Mouse (Mus musculus) hindbrain, postnatal 0 days (tissue): ENCODE data around the gene Det1. TPM values are rescaled to one million over a fixed set of nuclear protein-coding genes. Genes with fewer than 3 reads are reported as not detected.

Source experiments
- ATAC-seq: fragments of 200-750 bp; cut with Nextera tagmentation; 2 replicates; pipeline ENCODE4 v1.8.0; 2017; ENCODE audit warnings: mild to moderate bottlenecking, moderate TSS enrichment, moderate library complexity
- DNase-seq: peaks from one replicate; pipeline ENCODE4 v3.0.0-alpha.2; 2015; ENCODE audit warnings: low spot score
- H3K27ac ChIP-seq: fragments of 300-500 bp; sonication (generic); 2 replicates; pipeline ENCODE4 v1.5.1; 2014; ENCODE audit warnings: mild to moderate bottlenecking
- H3K27me3 ChIP-seq: fragments of 300-500 bp; sonication (generic); 2 replicates; pipeline ENCODE4 v1.6.1; 2014; ENCODE audit warnings: low read length, mixed read lengths; ENCODE audit not compliant: insufficient read depth
- H3K36me3 ChIP-seq: fragments of 300-500 bp; sonication (generic); 2 replicates; pipeline ENCODE4 v1.6.1; 2014; ENCODE audit warnings: low read length, mixed read lengths; ENCODE audit not compliant: insufficient read depth
- H3K4me1 ChIP-seq: fragments of 300-500 bp; sonication (generic); 2 replicates; pipeline ENCODE4 v1.6.1; 2014; ENCODE audit warnings: antibody characterized with exemption, low read length, mixed read lengths; ENCODE audit not compliant: insufficient read depth
- H3K4me2 ChIP-seq: fragments of 300-500 bp; sonication (generic); 2 replicates; pipeline ENCODE4 v1.6.1; 2014; ENCODE audit warnings: low read depth, mild to moderate bottlenecking, low read length, moderate library complexity, mixed read lengths
- H3K4me3 ChIP-seq: fragments of 300-500 bp; sonication (generic); 2 replicates; pipeline ENCODE4 v1.5.1; 2014; ENCODE audit warnings: low read length
- H3K9ac ChIP-seq: fragments of 300-500 bp; sonication (generic); replicated peaks from 2 replicates; pipeline ENCODE4 v1.6.1; 2014; ENCODE audit warnings: mild to moderate bottlenecking, low read length, moderate library complexity, mixed read lengths
- H3K9me3 ChIP-seq: fragments of 300-500 bp; sonication (generic); 2 replicates; pipeline ENCODE4 v1.6.1; 2016; ENCODE audit warnings: low read length, mixed read lengths
- CTCF ChIP-seq: IDR thresholded peaks from 2 replicates; pipeline ENCODE4 v1.5.1; 2016; ENCODE audit warnings: antibody characterized with exemption, control low read depth, low read depth
- WGBS: fragments of 180-500 bp; shearing (Covaris S2); extraction: QIAGEN DNeasy Blood & Tissue Kit; methylation state at CpG from one replicate; pipeline ENCODE4 v1.1.7; 2014; 5-methylcytosine and 5-hydroxymethylcytosine counted together
- polyA plus RNA-seq: library from polyadenylated mRNA; unstranded; fragments of >200 nt; fragmentation: Nextera tagmentation; extraction: Ambion mirVana; gene quantifications from 2 replicates; pipeline ENCODE4 v1.2.1, GENCODE M21; 2015
- total RNA-seq: library from RNA; depleted of rRNA; stranded (reverse); fragments of >200 nt; gene quantifications from 2 replicates; pipeline ENCODE4 v1.2.3, GENCODE M21; 2014

The Det1 gene
- total and polyA plus RNA-seq, 2 experiments from 2014 or later = 6.4 to 10.4 TPM

- Histone ChIP-seq H3K27ac (no peak overlapping the region), H3K4me2 (no peak overlapping the region), H3K4me1 (no peaks in the 10 kb centered on the region), H3K27me3 (no peaks in the 10 kb centered on the region), H3K9me3 (no peaks in the 10 kb centered on the region), H3K4me3 (no peak overlapping the region), H3K36me3 (no peaks in the 10 kb centered on the region), H3K9ac (no peak overlapping the region)
- WGBS = 69% methylated on average over 7 of the region's 7 CpGs
- ATAC-seq = no peak; the same call in 1 of the 2 replicates
- no peak for DNase-seq
- no peak for TF ChIP-seq CTCF
Observed at GRCm38 (mm10) chr7:78863796-78864445, 16.9 kb upstream of the Det1 start.

GRCm38 (mm10) chr7:78855044-78855655 is 8.1 kb upstream of the Det1 start:
- Histone ChIP-seq H3K36me3 (no peaks in the 10 kb centered on the region), H3K4me2 (no peak overlapping the region), H3K4me1 (no peaks in the 10 kb centered on the region), H3K9me3 (no peaks in the 10 kb centered on the region), H3K9ac (no peak overlapping the region), H3K4me3 (no peak overlapping the region), H3K27me3 (no peaks in the 10 kb centered on the region), H3K27ac (no peak overlapping the region)
- TF ChIP-seq CTCF = no peak
- WGBS = 62% methylated on average over 5 of the region's 5 CpGs
- ATAC-seq (no peak), DNase-seq (no peak)

GRCm38 (mm10) chr7:78854051-78854450 is 7.0 kb upstream of the Det1 start:
- Histone ChIP-seq H3K27ac (no peak overlapping the region), H3K27me3 (no peaks in the 10 kb centered on the region), H3K4me2 (no peak overlapping the region), H3K9ac (no peak overlapping the region), H3K4me3 (no peak overlapping the region), H3K9me3 (no peaks in the 10 kb centered on the region), H3K4me1 (no peaks in the 10 kb centered on the region), H3K36me3 (no peaks in the 10 kb centered on the region)
- 70% methylated on average over 4 of the region's 4 CpGs for WGBS
- no peak for TF ChIP-seq CTCF
- no peak for DNase-seq
- no peak for ATAC-seq

- Histone ChIP-seq H3K4me3 (peak overlapping the region; percentile 82), H3K27me3 (no peaks in the 10 kb centered on the region), H3K9me3 (no peaks in the 10 kb centered on the region), H3K36me3 (peaks cover 16% of the 10 kb centered on the region; the same call in 1 of the 2 replicates), H3K4me1 (peaks cover 6% of the 10 kb centered on the region; the same call in 1 of the 2 replicates), H3K9ac (peak overlapping the region; percentile 85), H3K27ac (peak overlapping the region; percentile 86), H3K4me2 (peak overlapping the region; percentile 78)
- no peak for TF ChIP-seq CTCF
- WGBS = 34% methylated on average over 12 of the region's 12 CpGs
- ATAC-seq (no peak), DNase-seq (no peak)
Observed at GRCm38 (mm10) chr7:78846066-78846716, 872 bp downstream of the Det1 start.

GRCm38 (mm10) chr7:78841601-78842000 is 5.5 kb downstream of the Det1 start:
- peaks cover 36% of the 10 kb centered on the region for H3K36me3 ChIP-seq
- H3K4me2 ChIP-seq = no peak overlapping the region
- no peaks in the 10 kb centered on the region for H3K27me3 ChIP-seq
- no peak for TF ChIP-seq CTCF
- no peak overlapping the region for H3K27ac ChIP-seq
- ATAC-seq = no peak
- 87% methylated on average over 5 of the region's 5 CpGs for WGBS
- no peaks in the 10 kb centered on the region for H3K9me3 ChIP-seq
- H3K9ac ChIP-seq = no peak overlapping the region
- DNase-seq = no peak
- no peak overlapping the region for H3K4me3 ChIP-seq
- H3K4me1 ChIP-seq = peaks cover 6% of the 10 kb centered on the region; the same call in 1 of the 2 replicates

GRCm38 (mm10) chr7:78837250-78837649 is 9.8 kb downstream of the Det1 start:
- Histone ChIP-seq H3K9me3 (no peaks in the 10 kb centered on the region), H3K4me3 (no peak overlapping the region), H3K9ac (no peak overlapping the region), H3K36me3 (peaks cover 23% of the 10 kb centered on the region), H3K4me1 (no peaks in the 10 kb centered on the region), H3K27me3 (no peaks in the 10 kb centered on the region), H3K27ac (no peak overlapping the region), H3K4me2 (no peak overlapping the region)
- TF ChIP-seq CTCF = no peak
- DNase-seq (no peak), ATAC-seq (no peak)
- 48% methylated on average over 4 of the region's 4 CpGs for WGBS
